Mouse (Mus musculus) G1E (cell line): ENCODE data around the gene Pick1. TPM values are rescaled to one million over a fixed set of nuclear protein-coding genes. Genes with fewer than 3 reads are reported as not detected.

Experiments used
- ATAC-seq: 2 replicates; pipeline ENCODE4 v1.8.0; 2016; ENCODE audit warnings: mild to moderate bottlenecking; ENCODE audit not compliant: insufficient number of reproducible peaks, poor library complexity, low FRiP score, severe bottlenecking; ENCODE audit errors: extremely low read depth
- DNase-seq: peaks from one replicate; pipeline ENCODE4 v3.0.0; 2012; ENCODE audit warnings: low spot score
- H3K27me3 ChIP-seq: 2 replicates; pipeline ENCODE4 v1.6.1; 2012; ENCODE audit warnings: mild to moderate bottlenecking, low read length, inconsistent platforms; ENCODE audit not compliant: insufficient read depth
- H3K36me3 ChIP-seq: replicated peaks from 2 replicates; pipeline ENCODE3; 2012; ENCODE audit warnings: mild to moderate bottlenecking, inconsistent platforms
- H3K4me1 ChIP-seq: 2 replicates; pipeline ENCODE4 v1.6.1; 2012; ENCODE audit warnings: low read depth, low read length, inconsistent platforms, mixed read lengths; ENCODE audit not compliant: insufficient read depth
- H3K4me3 ChIP-seq: 2 replicates; pipeline ENCODE4 v1.5.1; 2012; ENCODE audit warnings: low read depth, mild to moderate bottlenecking, inconsistent platforms, low read length, moderate library complexity, mixed read lengths
- H3K9me3 ChIP-seq: replicated peaks from 2 replicates; pipeline ENCODE4 v1.6.1; 2012; ENCODE audit warnings: inconsistent platforms
- CTCF ChIP-seq: IDR thresholded peaks from 2 replicates; pipeline ENCODE4 v1.5.1; 2012; ENCODE audit warnings: low read depth, low read length, inconsistent platforms, mixed read lengths
- GATA1 ChIP-seq: IDR thresholded peaks from 2 replicates; pipeline ENCODE4 v1.6.1; 2012; ENCODE audit warnings: borderline replicate concordance, low read length, inconsistent platforms, mixed read lengths
- GATA2 ChIP-seq: IDR thresholded peaks from 2 replicates; pipeline ENCODE4 v1.6.1; 2012; ENCODE audit warnings: low read depth, low read length, inconsistent platforms, borderline replicate concordance
- POLR2AphosphoS5 ChIP-seq: IDR thresholded peaks from 2 replicates; pipeline ENCODE4 v1.6.1; 2012; ENCODE audit warnings: low read depth, low read length, inconsistent platforms; ENCODE audit not compliant: insufficient replicate concordance
- TAL1 ChIP-seq: conservative IDR thresholded peaks from 2 replicates; pipeline ENCODE4 v1.6.1; 2012; ENCODE audit warnings: low read depth, low read length, inconsistent platforms, mixed read lengths
- polyA plus RNA-seq: library from polyadenylated mRNA; stranded (reverse); fragments of >175 nt; gene quantifications from 2 replicates; pipeline ENCODE4 v1.2.3, GENCODE M21; 2012
- total RNA-seq, 2 experiments: library from RNA; stranded (forward) in 1 of 2; stranded (reverse) in 1 of 2; fragments of 200-1000 nt in 1 of 2; fragments of >200 nt in 1 of 2; fragmentation: Nextera tagmentation in 1 of 2; gene quantifications; 2 replicates each; pipeline ENCODE4 v1.2.3; 2014 to 2017

Pick1 gene
- total and polyA plus RNA-seq, 3 experiments, result 10.2 to 19.7 (median 14.6) TPM

- DNase-seq (no peak), ATAC-seq (no peak)
- TF ChIP-seq POLR2AphosphoS5, result no peak
- no peak for TF ChIP-seq GATA2
- TF ChIP-seq CTCF, result no peak
- no peak for TF ChIP-seq GATA1
- TF ChIP-seq TAL1, result no peak
- no peak overlapping the region for H3K4me3 ChIP-seq
- no peaks in the 10 kb centered on the region for H3K36me3 ChIP-seq
- 0 out of 2 replicates have a peak, but pooled peaks cover 2% of the 10 kb centered on the region for H3K9me3 ChIP-seq
- peaks cover 25% of the 10 kb centered on the region for H3K4me1 ChIP-seq
- peaks cover 17% of the 10 kb centered on the region for H3K27me3 ChIP-seq
These were observed 48.8 kb downstream of the Pick1 start for GRCm38 (mm10) chr15:79277728-79278127.

GRCm38 (mm10) chr15:79280209-79280608, 51.2 kb downstream of the Pick1 start:
- peak; percentile 24 for DNase-seq
- H3K36me3 ChIP-seq, result peaks cover under 1% of the 10 kb centered on the region
- H3K27me3 ChIP-seq, result peaks cover 5% of the 10 kb centered on the region; the same call in 1 of the 2 replicates
- peaks cover 25% of the 10 kb centered on the region for H3K4me1 ChIP-seq
- no peak; the same call in 1 of the 2 replicates for ATAC-seq
- no peak overlapping the region for H3K4me3 ChIP-seq
- no peak for TF ChIP-seq TAL1
- peak; percentile 62 for TF ChIP-seq CTCF
- 0 out of 2 replicates have a peak, but pooled peaks cover 2% of the 10 kb centered on the region for H3K9me3 ChIP-seq

- Histone ChIP-seq H3K4me3 (peak overlapping the region; percentile 38; the same call in 1 of the 2 replicates), H3K4me1 (peaks cover 25% of the 10 kb centered on the region), H3K9me3 (0 out of 2 replicates have a peak, but pooled peaks cover 2% of the 10 kb centered on the region), H3K36me3 (peaks cover 6% of the 10 kb centered on the region), H3K27me3 (peaks cover 5% of the 10 kb centered on the region; the same call in 1 of the 2 replicates)
- peak; percentile 60 for DNase-seq
- no peak; the same call in 1 of the 2 replicates for ATAC-seq
- TF ChIP-seq TAL1, result no peak
- TF ChIP-seq GATA1, result no peak
- no peak for TF ChIP-seq CTCF
- no peak for TF ChIP-seq GATA2
- no peak for TF ChIP-seq POLR2AphosphoS5
These were observed 51.9 kb downstream of the Pick1 start for GRCm38 (mm10) chr15:79280850-79281249.

GRCm38 (mm10) chr15:79281389-79281788, 52.4 kb downstream of the Pick1 start:
- TF ChIP-seq CTCF (no peak), GATA1 (no peak), TAL1 (no peak), GATA2 (no peak), POLR2AphosphoS5 (no peak)
- ATAC-seq (peak; percentile 79), DNase-seq (peak; percentile 90)
- peaks cover 5% of the 10 kb centered on the region; the same call in 1 of the 2 replicates for H3K27me3 ChIP-seq
- H3K4me1 ChIP-seq, result peaks cover 25% of the 10 kb centered on the region
- peak overlapping the region; percentile 44; the same call in 1 of the 2 replicates for H3K4me3 ChIP-seq
- H3K36me3 ChIP-seq, result peaks cover 12% of the 10 kb centered on the region
- 0 out of 2 replicates have a peak, but pooled peaks cover 2% of the 10 kb centered on the region for H3K9me3 ChIP-seq

- ATAC-seq, result no peak
- TF ChIP-seq GATA2 (no peak), GATA1 (no peak), TAL1 (no peak), CTCF (no peak), POLR2AphosphoS5 (no peak)
- Histone ChIP-seq H3K36me3 (peaks cover 22% of the 10 kb centered on the region), H3K4me1 (peaks cover 24% of the 10 kb centered on the region), H3K9me3 (0 out of 2 replicates have a peak, but pooled peaks cover 2% of the 10 kb centered on the region), H3K27me3 (peaks cover 4% of the 10 kb centered on the region; the same call in 1 of the 2 replicates), H3K4me3 (no peak overlapping the region)
- no peak for DNase-seq
These were observed 53.5 kb downstream of the Pick1 start for GRCm38 (mm10) chr15:79282434-79282833.

- peaks cover 4% of the 10 kb centered on the region; the same call in 1 of the 2 replicates for H3K27me3 ChIP-seq
- no peak overlapping the region for H3K4me3 ChIP-seq
- H3K9me3 ChIP-seq, result 0 out of 2 replicates have a peak, but pooled peaks cover 2% of the 10 kb centered on the region
- peaks cover 24% of the 10 kb centered on the region for H3K4me1 ChIP-seq
- H3K36me3 ChIP-seq, result peaks cover 31% of the 10 kb centered on the region
- no peak for DNase-seq
- no peak for ATAC-seq
- TF ChIP-seq TAL1 (no peak), CTCF (no peak), GATA1 (no peak), POLR2AphosphoS5 (no peak), GATA2 (no peak)
These were observed 54.4 kb downstream of the Pick1 start for GRCm38 (mm10) chr15:79283371-79283770.

GRCm38 (mm10) chr15:79285399-79285798, 56.4 kb downstream of the Pick1 start, which contains the start of gene Baiap2l2:
Gene Baiap2l2 (minus strand): TSS chr15:79285537.
- no peak for TF ChIP-seq POLR2AphosphoS5
- no peak for TF ChIP-seq GATA2
- TF ChIP-seq TAL1, result no peak
- no peak for TF ChIP-seq GATA1
- TF ChIP-seq CTCF, result no peak

More at GRCm38 (mm10) chr15:79285399-79285798, 56.4 kb downstream of the Pick1 start, which contains the start of gene Baiap2l2:
- DNase-seq (no peak), ATAC-seq (no peak)
- Histone ChIP-seq H3K36me3 (peaks cover 50% of the 10 kb centered on the region), H3K4me3 (no peak within 1 kb of the TSS), H3K9me3 (no peaks in the 10 kb centered on the region), H3K4me1 (peaks cover 21% of the 10 kb centered on the region), H3K27me3 (peaks cover 4% of the 10 kb centered on the region; the same call in 1 of the 2 replicates)
